Mouse (Mus musculus): Measurements from ENCODE around the gene Ercc6. TPM values are rescaled to one million over a fixed set of nuclear protein-coding genes. Genes with fewer than 3 reads are reported as not detected.
A peak's percentile ranks its signal among the peaks of the same experiment; 100 is the strongest.

Ercc6 gene
- polyA plus RNA-seq, 1 experiment from 2014 or later: 18.8 TPM

- Histone ChIP-seq H3K4me3 (ENCODE audit: low read depth, low read length) (no peak overlapping the region), H3K9me3 (ENCODE audit: control insufficient read depth, low read length) (no peaks in the 10 kb centered on the region), H3K27ac (ENCODE audit: low read depth, low read length) (no peak overlapping the region), H3K27me3 (replicated peaks; ENCODE audit: control insufficient read depth, insufficient read depth, low read length) (no peaks in the 10 kb centered on the region), H3K36me3 (ENCODE audit: control insufficient read depth, insufficient read depth, low read length) (no peaks in the 10 kb centered on the region), H3K9ac (ENCODE audit: low read depth, low read length) (no peak overlapping the region), H3K4me2 (0 out of 2 replicates have a peak overlapping the region, but pooled peaks have one; percentile 17), H3K4me1 (replicated peaks; ENCODE audit: control insufficient read depth, insufficient read depth, low read length) (no peaks in the 10 kb centered on the region)
- WGBS: 31% methylated on average over 10 of the region's 10 CpGs
- ATAC-seq (replicated peaks; ENCODE audit: low FRiP score): no peak
- no peak for DNase-seq (ENCODE audit: low spot score)
Measured at GRCm38 (mm10) chr14:32628584-32628983, 115.3 kb downstream of the Ercc6 start.

Other genes with a start within 250 kb of the Ercc6 start
- 6.1 and 7.2 TPM in 2 replicates for gene Ogdhl, start 191.5 kb upstream of the Ercc6 start, polyA plus RNA-seq (2014; fragmentation: Nextera tagmentation; extraction: Ambion mirVana)
- not detected in 2 replicates for gene 1700024G13Rik, start 125.1 kb upstream of the Ercc6 start, polyA plus RNA-seq (2014; fragmentation: Nextera tagmentation; extraction: Ambion mirVana)
- gene Slc18a3, start 48.7 kb upstream of the Ercc6 start, polyA plus RNA-seq (2014; fragmentation: Nextera tagmentation; extraction: Ambion mirVana): 0.14 and 0.22 TPM in 2 replicates
- gene Chat, start 47.5 kb upstream of the Ercc6 start, polyA plus RNA-seq (2014; fragmentation: Nextera tagmentation; extraction: Ambion mirVana): not detected in 2 replicates
- not detected in 2 replicates for gene Prrxl1, start 85.9 kb downstream of the Ercc6 start, polyA plus RNA-seq (2014; fragmentation: Nextera tagmentation; extraction: Ambion mirVana)
- gene 3425401B19Rik, start 171.8 kb downstream of the Ercc6 start, polyA plus RNA-seq (2014; fragmentation: Nextera tagmentation; extraction: Ambion mirVana): not detected in 2 replicates